Mouse (Mus musculus) frontal cortex, postnatal 10 days (tissue): ENCODE results near the gene Drc3.

Experiments
- DNase-seq, 2 experiments: peaks; one replicate each; pipeline ENCODE4 v3.0.0; 2022; ENCODE audit warnings: low spot score in 2 of 2, mixed read lengths in 1 of 2

The Drc3 gene

DNA sequence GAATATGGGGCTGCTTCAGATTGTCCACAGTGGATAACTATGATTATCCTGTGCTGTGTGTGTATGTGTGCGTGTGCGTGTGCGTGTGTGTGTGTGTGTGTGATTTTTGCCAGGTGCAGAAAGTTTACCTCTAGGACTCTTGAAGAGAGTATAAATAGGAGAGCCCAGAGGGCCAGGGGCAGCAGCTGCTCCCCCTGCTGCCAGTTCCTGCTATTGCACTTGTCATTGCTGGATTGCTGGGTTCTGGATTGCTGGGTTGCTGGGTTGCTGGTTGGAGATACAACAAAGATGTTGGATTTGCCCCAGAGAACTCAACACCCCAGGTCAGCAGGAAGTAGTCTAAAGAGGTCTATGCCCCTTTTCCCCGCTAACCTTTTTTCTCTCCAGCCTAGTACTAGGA is 14.8 kb upstream of the Drc3 start:
- DNase-seq = no peak

DNA sequence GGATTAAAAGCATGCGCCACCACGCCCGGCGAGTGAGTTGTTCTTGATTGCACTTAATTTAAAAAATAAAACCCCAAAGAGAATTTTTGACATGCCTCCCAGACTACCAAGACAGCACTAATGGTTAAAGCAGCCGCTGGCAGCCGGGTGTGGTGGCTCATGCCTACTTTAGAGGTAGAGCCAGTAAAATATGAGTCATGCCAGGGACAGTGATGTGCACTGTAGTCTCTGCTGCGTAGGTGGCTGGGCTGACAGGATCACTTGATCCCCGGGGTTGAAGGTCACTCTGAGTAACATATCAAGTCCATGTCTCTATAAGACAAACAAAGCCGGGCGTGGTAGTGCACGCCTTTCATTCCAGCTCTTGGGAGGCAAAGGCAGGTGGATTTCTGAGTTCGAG is 13.8 kb upstream of the Drc3 start:
- DNase-seq = no peak

DNA sequence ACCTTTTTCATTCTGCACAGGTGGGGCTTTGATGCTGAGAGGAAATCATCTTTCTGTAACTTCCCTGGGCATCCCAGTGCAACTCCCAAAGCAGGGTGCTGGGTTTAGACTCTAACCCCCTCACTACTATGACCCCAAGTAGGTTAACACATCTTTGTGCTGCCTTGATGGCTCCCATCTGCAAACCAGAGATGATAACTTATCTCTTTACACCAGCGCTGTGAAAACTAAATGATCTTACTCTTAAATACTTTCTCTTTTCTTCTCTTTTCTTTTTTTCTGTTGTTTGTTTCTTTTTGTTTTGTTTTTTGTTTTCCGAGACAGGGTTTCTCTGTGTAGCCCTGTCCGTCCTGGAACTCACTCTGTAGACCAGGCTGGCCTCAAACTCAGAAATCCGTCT is 7.3 kb upstream of the Drc3 start:
- DNase-seq = no peak

DNA sequence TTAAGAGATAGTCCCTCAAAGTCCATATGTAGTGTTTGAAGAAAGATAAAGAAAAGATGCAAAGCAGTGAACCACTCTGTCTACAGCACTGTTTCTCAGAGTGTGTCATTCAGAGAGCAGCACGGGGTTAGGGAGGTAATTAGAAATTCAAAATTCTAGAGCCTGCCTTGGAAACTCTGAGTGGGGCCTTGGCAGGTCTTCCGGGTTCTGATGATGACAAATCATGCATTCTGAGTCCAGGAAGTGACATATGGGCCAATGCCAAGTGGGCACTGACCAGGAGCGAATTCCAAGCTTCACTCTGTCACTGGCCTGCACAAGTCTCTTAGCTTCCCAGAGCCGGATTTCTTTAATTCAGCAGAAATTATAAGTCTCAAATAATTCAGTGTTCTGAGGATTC is 6.6 kb upstream of the Drc3 start:
- no peak for DNase-seq

DNA sequence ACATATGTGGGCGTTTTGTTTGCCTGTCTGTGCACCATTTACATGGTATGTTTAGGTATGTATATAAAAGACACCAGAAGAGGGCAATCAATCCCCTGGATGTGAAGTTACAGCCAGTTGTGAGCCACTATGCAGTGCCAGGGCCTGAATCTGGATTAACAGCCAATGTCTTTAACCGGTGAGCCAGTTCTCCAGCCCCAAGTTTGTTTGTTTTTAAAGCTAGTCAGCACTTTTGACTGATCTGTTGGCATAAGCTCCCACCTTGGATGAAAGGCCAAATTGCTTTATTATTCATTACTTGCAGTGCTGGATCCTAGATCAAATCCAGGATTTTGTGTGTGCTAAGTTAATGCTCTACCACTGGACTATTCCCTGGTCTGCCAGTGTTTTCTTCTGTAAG is 1.7 kb upstream of the Drc3 start:
- no peak for DNase-seq

DNA sequence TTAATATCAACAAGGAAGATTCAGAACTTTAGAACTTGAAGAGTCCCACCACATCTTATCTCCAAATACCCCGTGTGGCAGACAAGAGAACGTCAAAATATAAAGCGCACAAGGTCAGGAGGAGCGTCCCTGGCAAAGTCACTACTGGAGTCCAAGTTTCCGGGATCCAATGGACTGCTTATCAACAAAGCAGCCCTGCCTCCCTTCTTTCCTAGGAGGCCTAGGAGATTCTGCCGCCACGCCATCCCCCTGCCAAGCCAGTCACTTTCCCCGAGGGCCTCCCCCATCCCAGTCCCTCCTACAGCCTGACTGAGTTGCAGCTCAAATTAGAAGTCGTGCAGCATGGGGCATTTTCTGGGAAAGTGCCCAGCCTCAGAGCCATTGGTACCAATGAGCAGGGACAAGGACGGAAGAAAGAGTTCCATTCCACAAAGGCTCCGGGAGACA is 1.2 kb upstream of the Drc3 start:
- DNase-seq = peak; percentile 49 to 51

DNA sequence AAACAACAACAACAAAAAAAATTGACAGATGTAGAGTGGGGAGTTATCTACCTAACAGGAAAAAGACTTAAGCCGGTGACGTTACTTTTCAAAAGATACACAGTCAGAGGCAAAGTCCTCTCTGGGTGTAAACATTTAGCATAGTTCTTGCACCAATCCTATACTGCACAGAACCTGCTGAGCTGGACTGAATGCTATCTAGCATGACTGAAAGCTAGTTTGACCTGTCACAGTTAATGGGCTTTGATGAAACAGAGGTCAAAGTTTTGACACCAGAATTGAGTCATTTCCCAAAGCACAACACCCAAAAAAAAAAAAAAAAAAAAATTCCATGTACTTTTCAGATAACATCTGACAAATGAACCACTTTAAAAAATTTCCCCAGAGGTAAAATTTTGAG is 2.8 kb downstream of the Drc3 start:
- no peak for DNase-seq

DNA sequence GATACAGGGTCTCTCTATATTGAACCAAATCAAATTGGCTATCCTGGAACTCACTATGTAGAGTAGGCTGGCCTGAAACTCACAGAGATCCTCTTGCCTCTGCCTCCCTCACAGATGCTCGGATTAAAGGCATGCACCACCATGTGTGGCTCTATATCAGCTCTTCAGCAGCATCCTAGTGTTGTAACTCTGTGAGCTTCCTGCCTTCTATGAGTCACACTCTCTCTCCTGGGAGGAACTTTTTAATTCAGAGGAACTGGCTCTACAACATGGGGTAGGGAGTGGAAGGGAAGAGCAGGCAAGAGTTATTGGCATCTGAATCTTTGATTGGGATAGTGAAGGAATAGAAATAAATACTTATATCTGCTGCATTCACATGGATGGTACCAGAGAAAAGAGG is 4.0 kb downstream of the Drc3 start:
- DNase-seq = no peak

DNA sequence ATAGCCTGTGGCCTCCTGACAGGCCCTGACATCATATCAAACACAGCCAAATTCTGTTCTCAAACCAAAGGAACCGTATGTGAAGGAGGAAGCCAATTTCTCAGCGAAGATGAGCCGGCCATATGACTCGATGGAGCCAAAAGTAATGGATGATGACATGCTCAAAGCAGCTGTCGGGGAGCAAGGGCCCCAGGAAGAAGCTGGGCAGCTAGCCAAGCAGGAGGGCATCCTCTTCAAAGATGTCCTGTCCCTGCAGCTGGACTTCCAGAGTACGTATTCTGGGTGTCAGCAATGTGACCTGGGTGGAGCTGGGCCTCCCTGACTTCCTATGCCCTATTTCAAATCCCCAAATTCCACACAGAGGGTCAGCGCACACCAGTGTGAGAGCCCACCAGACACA is 5.4 kb downstream of the Drc3 start:
- DNase-seq = no peak

DNA sequence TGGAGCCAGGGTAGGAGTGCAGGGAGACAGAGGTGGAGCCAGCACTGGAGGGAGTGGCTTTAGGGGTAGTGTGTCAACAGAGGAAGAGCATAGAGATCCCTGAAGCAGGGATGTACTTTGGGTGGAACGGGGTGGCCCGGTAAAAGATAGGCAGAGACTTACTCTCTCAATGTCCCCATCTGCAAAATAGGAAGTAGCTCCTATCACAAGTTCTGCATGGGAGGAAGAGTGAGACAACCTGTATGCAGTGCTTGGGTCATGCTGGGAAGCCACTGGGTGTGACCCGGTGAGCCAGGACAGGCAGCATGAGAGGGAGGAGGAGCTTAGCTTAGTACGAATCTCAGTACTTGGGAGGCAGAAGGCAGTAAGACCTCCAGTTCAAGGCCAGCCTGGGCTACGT is 6.0 kb downstream of the Drc3 start:
- no peak for DNase-seq

DNA sequence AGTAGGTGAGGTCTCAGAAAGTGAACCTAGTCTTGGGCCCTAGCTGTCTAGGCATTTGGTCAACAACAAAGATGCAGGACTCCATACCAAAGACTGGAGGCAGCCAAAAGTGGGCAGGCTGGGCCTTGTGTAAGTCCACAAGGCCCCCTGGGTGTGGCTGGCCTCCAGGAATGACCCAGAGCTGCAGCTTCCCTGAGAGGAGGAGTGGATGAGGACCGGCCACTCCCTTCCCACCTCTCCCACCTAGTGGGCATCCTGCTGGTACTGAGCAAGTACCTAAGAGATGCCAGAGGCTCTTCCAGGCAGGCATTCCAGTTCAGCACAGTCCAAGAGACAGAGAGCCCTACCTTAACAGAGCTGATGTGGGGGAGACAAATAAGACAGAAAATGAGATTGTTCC is 6.8 kb downstream of the Drc3 start:
- DNase-seq = no peak

DNA sequence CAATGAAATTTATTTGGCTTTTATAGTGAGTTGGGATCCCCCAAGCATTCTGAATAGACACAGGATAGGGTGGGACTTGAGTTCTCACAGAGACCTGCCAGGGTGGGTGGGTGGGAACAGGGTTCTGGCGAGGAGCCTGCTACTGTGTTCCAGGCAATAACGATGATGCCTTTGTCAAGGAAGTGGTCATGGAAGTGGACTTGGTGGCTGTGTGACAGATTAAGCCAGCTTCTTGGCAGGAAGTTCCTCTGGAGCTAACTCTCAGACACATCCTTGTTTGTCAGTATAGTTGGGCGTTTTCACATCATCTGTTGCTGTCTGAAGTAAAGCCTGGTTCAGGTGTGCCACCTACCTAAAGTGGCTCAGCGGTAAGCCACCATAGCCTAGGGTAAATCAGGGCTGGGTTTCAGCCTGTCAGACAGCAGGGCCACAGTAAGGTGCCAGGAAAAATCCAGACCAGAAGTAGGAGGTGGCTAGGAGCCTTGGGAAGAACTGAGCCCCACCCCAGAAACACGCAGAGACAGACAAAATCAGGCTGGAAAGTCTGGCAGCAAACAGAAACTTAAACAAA is 7.6 kb downstream of the Drc3 start:
- DNase-seq = no peak

DNA sequence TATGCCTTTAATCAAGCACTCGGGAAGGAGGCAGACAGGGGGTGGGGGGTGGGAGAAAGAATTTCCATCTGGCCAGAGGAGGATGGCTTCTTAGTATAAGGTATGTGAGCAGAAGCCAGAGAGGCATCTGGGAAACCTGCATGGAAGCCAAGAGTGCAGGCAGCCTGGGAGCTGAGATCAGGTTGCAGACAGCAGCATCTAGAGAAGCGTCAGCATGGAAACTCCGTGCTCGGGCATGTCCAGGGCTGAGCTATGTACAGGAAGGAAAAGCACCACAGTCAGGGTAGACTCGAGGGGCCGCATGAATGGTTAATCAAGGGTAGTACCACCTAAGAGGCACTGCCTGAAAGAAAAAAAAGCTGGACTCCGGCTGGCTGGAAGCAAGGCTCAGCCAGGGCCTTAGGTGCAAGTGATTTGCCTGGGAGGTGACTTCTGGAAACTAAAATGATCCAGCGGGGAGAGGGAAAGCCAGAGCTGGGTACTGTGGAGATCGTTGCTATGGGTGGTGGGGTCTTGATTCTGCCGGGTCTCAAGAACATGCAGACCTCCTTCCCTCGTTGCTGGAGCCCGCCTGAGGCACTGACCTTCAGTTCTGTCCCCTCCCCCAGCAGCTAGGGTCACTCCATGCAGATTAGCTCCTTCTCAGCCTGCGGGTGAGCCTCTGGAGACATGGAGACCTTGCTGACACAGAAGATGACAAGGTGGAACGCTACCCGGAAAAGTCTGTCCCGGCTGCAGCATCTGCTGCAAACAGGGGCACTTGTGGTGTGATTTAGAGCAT is 13.3 kb downstream of the Drc3 start:
- no peak for DNase-seq

DNA sequence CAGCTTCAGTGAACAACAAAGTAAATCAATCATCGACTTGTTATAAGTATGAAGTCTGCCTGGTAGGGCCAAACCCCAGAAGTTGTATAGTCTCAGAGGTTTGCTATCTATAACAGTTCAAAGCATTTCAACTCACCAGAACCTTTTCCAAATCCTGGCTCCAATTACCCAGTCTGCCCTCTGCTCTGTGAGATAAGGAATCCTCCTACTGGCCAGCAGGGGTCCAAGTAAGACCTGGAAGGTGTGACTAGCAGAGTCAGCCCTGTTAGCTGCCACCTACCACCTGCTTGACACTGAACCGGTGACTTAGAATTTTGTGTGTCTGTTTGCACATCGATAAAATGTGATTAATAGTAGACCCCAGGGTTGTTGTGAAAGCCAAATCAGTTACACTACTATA is 14.1 kb downstream of the Drc3 start:
- no peak for DNase-seq

DNA sequence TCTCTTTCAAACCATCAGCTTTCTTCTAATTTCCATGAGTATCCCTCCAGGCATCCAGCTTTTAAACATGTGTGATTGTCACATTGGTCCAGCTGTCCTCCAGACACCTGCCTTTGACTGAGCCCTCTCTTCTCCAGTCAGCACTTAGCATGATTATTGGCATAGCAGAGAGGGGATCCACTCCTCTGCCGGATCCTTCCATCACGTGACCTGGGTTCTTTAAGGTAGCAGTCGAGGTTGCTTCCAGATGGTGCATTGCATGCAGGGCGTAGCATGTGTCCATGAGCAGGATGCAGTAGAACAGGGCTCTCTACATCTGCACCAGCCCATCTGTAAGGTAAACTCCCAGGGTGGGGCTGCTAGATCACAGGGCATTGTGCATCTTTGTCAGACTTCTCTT is 15.8 kb downstream of the Drc3 start:
- no peak for DNase-seq

DNA sequence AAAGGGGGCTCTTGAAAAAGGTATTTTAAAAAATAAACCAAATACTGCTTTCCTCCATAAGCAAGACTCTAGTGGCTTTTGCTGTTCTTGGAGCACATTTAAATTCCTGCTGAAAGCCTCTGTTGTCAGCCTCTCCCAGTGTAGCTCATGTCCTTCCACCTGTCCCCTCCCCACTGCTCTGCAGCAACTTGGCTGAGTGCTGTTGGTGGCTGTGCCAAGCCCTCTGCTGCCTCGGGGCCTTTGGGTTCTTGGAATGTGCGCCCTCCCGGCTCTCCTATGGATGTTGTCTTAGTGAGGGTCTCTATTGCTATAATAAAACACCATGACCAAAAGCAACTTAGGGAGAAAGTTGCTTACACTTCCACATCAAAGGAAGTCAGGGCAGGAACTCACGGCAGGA is 16.3 kb downstream of the Drc3 start:
- DNase-seq = no peak

DNA sequence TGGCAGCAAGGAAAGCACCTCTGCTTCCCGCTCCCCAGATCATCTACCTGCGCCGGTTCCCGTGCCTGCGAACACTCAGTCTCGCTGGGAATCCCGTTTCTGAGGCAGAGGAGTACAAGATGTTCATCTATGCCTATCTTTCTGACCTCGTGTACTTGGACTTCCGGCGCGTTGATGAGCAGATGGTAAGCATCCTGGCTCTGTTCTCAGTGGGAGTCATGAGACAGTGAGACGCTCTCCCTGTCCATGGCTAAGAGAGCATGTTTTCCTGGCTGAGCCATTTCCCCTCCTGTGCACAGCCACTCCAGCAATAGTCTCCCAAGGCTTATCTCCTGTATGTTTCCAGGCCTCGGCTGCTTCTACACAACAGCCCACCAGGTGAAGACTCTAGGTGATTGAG is 17.3 kb downstream of the Drc3 start:
- no peak for DNase-seq

DNA sequence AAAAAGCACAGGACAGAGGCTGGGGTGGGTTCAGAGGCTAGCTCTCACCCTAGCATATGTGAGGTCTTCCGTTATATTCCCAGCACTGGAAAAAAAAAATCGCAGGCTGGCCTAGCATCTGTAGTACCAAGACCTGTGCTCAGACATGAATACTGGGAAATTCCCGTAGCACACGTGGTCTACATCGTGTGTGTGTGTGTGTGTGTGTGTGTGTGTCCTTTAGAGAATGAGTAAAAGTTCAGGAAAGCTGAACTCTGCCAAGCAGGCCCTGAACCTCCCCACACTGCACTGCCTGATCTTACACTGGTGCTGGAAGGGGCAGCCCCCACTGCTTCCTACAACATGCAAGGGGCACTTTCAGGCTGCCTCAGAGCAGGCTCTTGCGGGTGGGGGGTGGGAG is 21.4 kb downstream of the Drc3 start:
- no peak for DNase-seq

DNA sequence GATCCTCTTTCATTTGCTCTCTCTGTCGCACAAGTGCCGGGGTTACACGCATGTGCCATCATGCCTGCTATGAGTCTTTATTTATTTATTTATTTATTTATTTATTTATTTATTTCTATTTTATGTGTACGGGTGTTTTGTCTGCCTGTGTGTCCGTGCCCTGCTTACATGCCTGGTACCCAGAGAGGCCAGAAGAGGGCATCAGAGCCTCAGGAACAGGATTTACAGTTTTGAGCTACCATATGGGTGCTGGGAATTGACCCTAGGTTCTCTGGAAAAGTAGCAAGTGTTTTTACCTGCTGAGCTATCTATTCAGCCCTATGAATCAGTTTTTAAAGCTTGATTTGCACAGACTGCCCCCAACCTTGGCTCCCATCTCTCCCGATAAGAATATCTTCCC is 30.4 kb downstream of the Drc3 start:
- DNase-seq = no peak

DNA sequence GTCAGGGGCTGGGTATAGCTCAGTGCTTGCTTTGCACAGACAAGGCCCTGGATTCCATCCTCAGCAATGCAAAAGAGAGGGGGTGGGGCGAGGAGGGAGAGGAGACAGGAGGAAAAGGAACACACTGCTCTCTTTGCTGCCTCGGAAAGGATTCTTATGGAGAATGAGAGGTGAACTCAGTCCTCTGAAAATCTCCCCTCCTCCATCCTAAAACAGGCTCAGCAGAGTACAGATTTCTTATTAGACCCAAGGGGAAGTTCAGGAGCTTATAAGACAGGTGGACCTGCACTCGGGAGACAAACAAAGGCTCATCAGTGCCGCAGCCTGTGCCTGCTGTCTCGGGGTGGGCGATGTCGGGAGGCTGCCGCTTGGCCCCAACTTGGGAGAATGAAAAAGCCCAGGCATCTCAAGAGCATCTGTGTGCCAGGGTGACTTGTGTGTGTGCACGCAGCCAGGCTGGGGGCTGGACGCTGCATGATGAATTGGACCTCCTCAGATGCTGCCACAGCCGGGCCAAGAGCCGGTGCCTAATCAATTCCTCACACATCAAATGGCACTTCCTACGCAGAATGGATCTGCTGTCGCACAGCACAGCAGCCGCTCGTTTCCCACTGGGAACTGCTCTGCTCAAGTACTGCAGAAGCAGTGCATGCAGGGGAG is 31.8 kb downstream of the Drc3 start:
- DNase-seq = peak; percentile 60 to 64

DNA sequence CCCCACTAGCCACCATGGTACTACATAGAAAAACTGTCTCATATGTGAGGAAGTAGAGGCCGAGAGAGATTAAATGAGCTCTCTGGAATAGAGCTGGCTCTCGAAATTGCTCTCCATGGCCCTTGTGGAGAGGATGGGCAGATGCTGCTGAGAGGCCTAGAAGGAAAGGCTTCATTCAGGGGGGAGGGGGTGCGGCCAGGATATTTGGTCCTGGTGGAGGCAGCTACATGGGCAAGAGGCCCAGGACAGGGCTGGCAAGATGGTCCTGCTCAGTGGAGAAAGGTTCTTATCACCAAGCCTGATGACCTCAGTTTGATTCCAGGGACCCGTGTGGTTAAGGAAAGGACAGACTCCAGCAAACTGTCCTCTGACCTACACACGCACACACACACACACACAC is 32.8 kb downstream of the Drc3 start:
- no peak for DNase-seq

DNA sequence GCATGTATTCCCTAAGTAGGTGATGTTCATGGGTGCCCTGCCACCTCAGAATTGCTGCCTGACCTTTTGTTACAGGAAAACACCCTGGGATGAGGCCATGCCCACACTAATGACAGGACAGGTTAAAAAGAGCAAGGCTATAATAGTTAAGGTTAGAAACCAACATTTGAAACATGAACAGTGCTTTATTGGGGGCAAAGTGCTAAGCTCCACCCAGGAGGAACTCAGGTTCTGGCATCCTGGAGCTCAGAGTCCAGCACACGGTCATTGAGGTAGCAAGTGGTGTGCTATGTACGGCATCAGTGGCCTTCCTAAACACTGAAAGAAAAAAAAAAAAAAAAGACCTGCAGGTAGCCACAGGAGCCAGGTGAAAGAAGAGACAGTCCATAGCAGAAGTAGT is 34.8 kb downstream of the Drc3 start:
- DNase-seq = no peak

DNA sequence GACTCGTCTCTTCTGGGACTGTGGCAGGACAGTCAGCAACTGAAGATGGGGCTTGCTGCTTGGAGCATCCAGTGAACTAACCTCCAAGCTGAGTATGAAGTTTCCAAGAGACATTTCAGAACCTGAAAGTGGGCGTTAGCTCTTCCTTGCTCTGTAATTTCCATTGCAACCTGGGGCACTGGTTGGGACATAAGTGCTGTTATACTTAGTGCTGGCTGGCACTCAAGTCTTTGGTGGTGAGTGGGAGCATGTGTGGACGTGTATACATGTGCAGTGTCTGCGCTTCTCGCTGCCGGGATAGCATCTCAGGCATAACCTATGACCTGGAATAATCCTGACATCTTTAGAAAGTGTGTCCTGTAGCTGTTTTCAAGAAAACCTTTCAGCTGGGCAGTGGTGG is 38.2 kb downstream of the Drc3 start:
- DNase-seq = no peak
